Mouse (Mus musculus) gastrocnemius, adult 2 months (tissue): Measurements from ENCODE around the gene Olfr1008. TPM values are rescaled to one million over a fixed set of nuclear protein-coding genes. Genes with fewer than 3 reads are reported as not detected.
"Not testable (repeated sequence)": the region's sequence is repeated elsewhere in the genome, so short reads cannot be mapped to it uniquely, and the experiment has no call there.

ENCODE experiments used
- DNase-seq: peaks from one replicate; pipeline ENCODE4 v3.0.0; 2022
- H3K27ac ChIP-seq: fragments of 200-600 bp; 2 replicates; pipeline ENCODE4 v1.8.1; 2022; ENCODE audit warnings: mild to moderate bottlenecking
- H3K4me3 ChIP-seq: fragments of 200-600 bp; 2 replicates; pipeline ENCODE4 v1.8.1; 2022; ENCODE audit warnings: mild to moderate bottlenecking, moderate library complexity
- CTCF ChIP-seq: fragments of 200-600 bp; IDR thresholded peaks from 2 replicates; pipeline ENCODE4 v1.8.1; 2022; ENCODE audit warnings: antibody characterized with exemption, mild to moderate bottlenecking, moderate library complexity
- intact Hi-C: fragments of 180-260 bp; cut with DNase I; formaldehyde crosslinking; loops from one replicate; pipeline ENCODE4 v1.15.1; 2025
- long read RNA-seq, 2 experiments: library from polyadenylated mRNA; stranded (forward); transcript quantifications; one replicate each; pipeline ENCODE4 v2.0.0; 2021
- total RNA-seq, 2 experiments: library from RNA; stranded (reverse); gene quantifications; 2 replicates each; pipeline ENCODE4 v1.2.3; 2021

The Olfr1008 gene
- total RNA-seq: not detected
- long read RNA-seq, experiment 1: 0 reads
- long read RNA-seq, experiment 2: 0 reads

- TF ChIP-seq CTCF: no peak
- no peak for DNase-seq
- intact Hi-C loops: no loop called here
- Histone ChIP-seq H3K27ac (no peak within 1 kb of the TSS), H3K4me3 (no peak within 1 kb of the TSS)
Measured at GRCm38 (mm10) chr2:85689131-85689530, at the start of gene Olfr1008. Olfr1008 (plus strand) TSS chr2:85689431.

GRCm38 (mm10) chr2:85650604-85651003 lies 38.6 kb upstream of the Olfr1008 start, which contains the start of gene Olfr1002:
Olfr1002 (minus strand) TSS chr2:85650704.
- TF ChIP-seq CTCF: no peak

GRCm38 (mm10) chr2:85664355-85664754 lies 24.9 kb upstream of the Olfr1008 start, which contains the start of gene Olfr154:
Olfr154 (minus strand) TSS chr2:85664455.
- DNase-seq, H3K4me3 ChIP-seq, H3K27ac ChIP-seq, intact Hi-C loops: not testable (repeated sequence)

More at GRCm38 (mm10) chr2:85650604-85651003, 38.6 kb upstream of the Olfr1008 start, which contains the start of gene Olfr1002:
- Histone ChIP-seq H3K27ac (no peak within 1 kb of the TSS), H3K4me3 (no peak within 1 kb of the TSS)
- intact Hi-C loops: no loop called here
- no peak for DNase-seq

- no peak within 1 kb of the TSS for H3K27ac ChIP-seq
- no peak within 1 kb of the TSS for H3K4me3 ChIP-seq
- intact Hi-C loops: no loop called here
- no peak for TF ChIP-seq CTCF
- DNase-seq: no peak
Measured at GRCm38 (mm10) chr2:85678667-85679066, 10.6 kb upstream of the Olfr1008 start, which contains the start of gene Olfr1006. Olfr1006 (minus strand) TSS chr2:85678767.

GRCm38 (mm10) chr2:85710680-85711079 lies 21.4 kb downstream of the Olfr1008 start:
- H3K27ac ChIP-seq, H3K4me3 ChIP-seq, DNase-seq, intact Hi-C loops: not testable (repeated sequence)

- intact Hi-C loops: no loop called here
- Histone ChIP-seq H3K27ac (no peak overlapping the region), H3K4me3 (no peak overlapping the region)
- no peak for TF ChIP-seq CTCF
- DNase-seq: no peak
Measured at GRCm38 (mm10) chr2:85711159-85711558, 21.9 kb downstream of the Olfr1008 start.

- intact Hi-C loops: no loop called here
Measured at GRCm38 (mm10) chr2:85715119-85715518, 25.9 kb downstream of the Olfr1008 start, which contains the start of gene Olfr1009. Olfr1009 (plus strand) TSS chr2:85715419.

GRCm38 (mm10) chr2:85725793-85726192 lies 36.6 kb downstream of the Olfr1008 start:
- Histone ChIP-seq H3K27ac (no peak overlapping the region), H3K4me3 (no peak overlapping the region)
- DNase-seq: no peak
- peak; percentile 65 for TF ChIP-seq CTCF
- intact Hi-C loops: loop anchor here (5.0 kb wide), 1 partner anchor 737 kb away; no protein-coding TSS in a partner anchor

More at GRCm38 (mm10) chr2:85715119-85715518, 25.9 kb downstream of the Olfr1008 start, which contains the start of gene Olfr1009:
- Histone ChIP-seq H3K4me3 (no peak within 1 kb of the TSS), H3K27ac (no peak within 1 kb of the TSS)
- no peak for DNase-seq
- no peak for TF ChIP-seq CTCF

Other genes with a start within 250 kb of the Olfr1008 start
- not detected for gene Olfr995, start 245.8 kb upstream of the Olfr1008 start, total RNA-seq
- gene 4833423E24Rik, start 170.4 kb upstream of the Olfr1008 start, total RNA-seq: not detected
- not detected for gene Olfr996, start 110.2 kb upstream of the Olfr1008 start, total RNA-seq
- gene Olfr998, start 100.5 kb upstream of the Olfr1008 start, total RNA-seq: not detected
- not detected for gene Olfr1000, start 77.5 kb upstream of the Olfr1008 start, total RNA-seq
- gene Olfr1002, start 38.7 kb upstream of the Olfr1008 start, total RNA-seq: not detected
- gene Olfr154, start 25.0 kb upstream of the Olfr1008 start, total RNA-seq: not detected
- gene Olfr1006, start 10.7 kb upstream of the Olfr1008 start, total RNA-seq: not detected
- gene Olfr1009, start 26.0 kb downstream of the Olfr1008 start, total RNA-seq: not detected
- gene Olfr1012, start 73.3 kb downstream of the Olfr1008 start, total RNA-seq: not detected
- gene Olfr1013, start 77.7 kb downstream of the Olfr1008 start, total RNA-seq: not detected
- not detected for gene Olfr1014, start 83.3 kb downstream of the Olfr1008 start, total RNA-seq
- gene Olfr1015, start 92.6 kb downstream of the Olfr1008 start, total RNA-seq: not detected
- gene Olfr1016, start 113.1 kb downstream of the Olfr1008 start, total RNA-seq: not detected
- not detected for gene Olfr1018, start 129.0 kb downstream of the Olfr1008 start, total RNA-seq
- gene Olfr1019, start 156.1 kb downstream of the Olfr1008 start, total RNA-seq: not detected
- gene Olfr1020, start 157.6 kb downstream of the Olfr1008 start, total RNA-seq: not detected
- not detected for gene Olfr1022, start 179.2 kb downstream of the Olfr1008 start, total RNA-seq
- not detected for gene Olfr1023, start 196.2 kb downstream of the Olfr1008 start, total RNA-seq
- not detected for gene Olfr1024, start 215.6 kb downstream of the Olfr1008 start, total RNA-seq
- not detected for gene Olfr1025-ps1, start 225.8 kb downstream of the Olfr1008 start, total RNA-seq
- gene Olfr1026, start 232.1 kb downstream of the Olfr1008 start, total RNA-seq: not detected